Mouse (Mus musculus): Measurements from ENCODE around the gene Mbd5. TPM values are rescaled to one million over a fixed set of nuclear protein-coding genes. Genes with fewer than 3 reads are reported as not detected.

The Mbd5 gene
- polyA plus RNA-seq, 1 experiment from 2014 or later = 11.4 TPM

- Histone ChIP-seq H3K9me3 (ENCODE audit: low read length) (no peaks in the 10 kb centered on the region), H3K9ac (replicated peaks; ENCODE audit: low read depth) (no peak overlapping the region), H3K27ac (ENCODE audit: low read length) (no peak overlapping the region), H3K4me2 (replicated peaks; ENCODE audit: low read depth, low read length) (no peak overlapping the region), H3K4me3 (ENCODE audit: low read depth, low read length) (no peak overlapping the region), H3K27me3 (replicated peaks; ENCODE audit: insufficient read depth, low read length) (no peaks in the 10 kb centered on the region), H3K36me3 (ENCODE audit: insufficient read depth, low read length) (no peaks in the 10 kb centered on the region), H3K4me1 (ENCODE audit: insufficient read depth, low read depth, low read length) (no peaks in the 10 kb centered on the region)
- DNase-seq (ENCODE audit: low spot score) (no peak), ATAC-seq (no peak)
- 69% methylated on average over 2 of the region's 2 CpGs for WGBS
- TF ChIP-seq CTCF (IDR thresholded peaks at IDR 0.05) (no peak), EP300 (IDR thresholded peaks at IDR 0.05) (no peak)
These were observed 284.8 kb downstream of the Mbd5 start for GRCm38 (mm10) chr2:49234064-49234463.

GRCm38 (mm10) chr2:49241715-49242114 lies 292.4 kb downstream of the Mbd5 start:
- no peak for TF ChIP-seq CTCF (IDR thresholded peaks at IDR 0.05)
- TF ChIP-seq EP300 (IDR thresholded peaks at IDR 0.05) = no peak
- 79% methylated on average over 4 of the region's 4 CpGs for WGBS

GRCm38 (mm10) chr2:49264092-49264491 lies 314.8 kb downstream of the Mbd5 start:
- no peak for DNase-seq (ENCODE audit: low spot score)
- Histone ChIP-seq H3K4me3 (ENCODE audit: low read depth, low read length) (no peak overlapping the region), H3K27me3 (replicated peaks; ENCODE audit: insufficient read depth, low read length) (no peaks in the 10 kb centered on the region), H3K9me3 (ENCODE audit: low read length) (no peaks in the 10 kb centered on the region), H3K4me2 (replicated peaks; ENCODE audit: low read depth, low read length) (no peak overlapping the region), H3K36me3 (ENCODE audit: insufficient read depth, low read length) (no peaks in the 10 kb centered on the region), H3K27ac (ENCODE audit: low read length) (no peak overlapping the region), H3K9ac (replicated peaks; ENCODE audit: low read depth) (no peak overlapping the region), H3K4me1 (ENCODE audit: insufficient read depth, low read depth, low read length) (no peaks in the 10 kb centered on the region)
- no peak for ATAC-seq
- TF ChIP-seq EP300 (IDR thresholded peaks at IDR 0.05) (no peak), CTCF (IDR thresholded peaks at IDR 0.05) (no peak)
- 72% methylated on average over 2 of the region's 2 CpGs for WGBS

More at GRCm38 (mm10) chr2:49241715-49242114, 292.4 kb downstream of the Mbd5 start:
- ATAC-seq (no peak), DNase-seq (ENCODE audit: low spot score) (no peak)
- H3K9ac ChIP-seq (replicated peaks; ENCODE audit: low read depth) = no peak overlapping the region
- H3K4me1 ChIP-seq (ENCODE audit: insufficient read depth, low read depth, low read length) = no peaks in the 10 kb centered on the region
- no peaks in the 10 kb centered on the region for H3K27me3 ChIP-seq (replicated peaks; ENCODE audit: insufficient read depth, low read length)
- H3K9me3 ChIP-seq (ENCODE audit: low read length) = no peaks in the 10 kb centered on the region
- H3K4me2 ChIP-seq (replicated peaks; ENCODE audit: low read depth, low read length) = no peak overlapping the region
- H3K4me3 ChIP-seq (ENCODE audit: low read depth, low read length) = no peak overlapping the region
- H3K27ac ChIP-seq (ENCODE audit: low read length) = no peak overlapping the region
- H3K36me3 ChIP-seq (ENCODE audit: insufficient read depth, low read length) = no peaks in the 10 kb centered on the region

- ATAC-seq (no peak), DNase-seq (ENCODE audit: low spot score) (no peak)
- TF ChIP-seq EP300 (IDR thresholded peaks at IDR 0.05) (no peak), CTCF (IDR thresholded peaks at IDR 0.05) (no peak)
- H3K9ac ChIP-seq (replicated peaks; ENCODE audit: low read depth) = no peak overlapping the region
- H3K9me3 ChIP-seq (ENCODE audit: low read length) = no peaks in the 10 kb centered on the region
- no peak overlapping the region for H3K4me3 ChIP-seq (ENCODE audit: low read depth, low read length)
- 24% methylated on average over 11 of the region's 11 CpGs for WGBS
- no peaks in the 10 kb centered on the region for H3K4me1 ChIP-seq (ENCODE audit: insufficient read depth, low read depth, low read length)
- no peak overlapping the region for H3K27ac ChIP-seq (ENCODE audit: low read length)
- H3K27me3 ChIP-seq (replicated peaks; ENCODE audit: insufficient read depth, low read length) = no peaks in the 10 kb centered on the region
- H3K4me2 ChIP-seq (replicated peaks; ENCODE audit: low read depth, low read length) = no peak overlapping the region
- H3K36me3 ChIP-seq (ENCODE audit: insufficient read depth, low read length) = no peaks in the 10 kb centered on the region
These were observed 323.1 kb downstream of the Mbd5 start for GRCm38 (mm10) chr2:49272295-49272967.

- H3K4me1 ChIP-seq (ENCODE audit: insufficient read depth, low read depth, low read length) = no peaks in the 10 kb centered on the region
- no peak overlapping the region for H3K27ac ChIP-seq (ENCODE audit: low read length)
- WGBS = 83% methylated on average over 4 of the region's 4 CpGs
These were observed 326.9 kb downstream of the Mbd5 start for GRCm38 (mm10) chr2:49276017-49276722.

GRCm38 (mm10) chr2:49280496-49280895 lies 331.2 kb downstream of the Mbd5 start:
- Histone ChIP-seq H3K4me2 (replicated peaks; ENCODE audit: low read depth, low read length) (no peak overlapping the region), H3K9me3 (ENCODE audit: low read length) (no peaks in the 10 kb centered on the region), H3K27ac (ENCODE audit: low read length) (no peak overlapping the region), H3K4me3 (ENCODE audit: low read depth, low read length) (no peak overlapping the region), H3K27me3 (replicated peaks; ENCODE audit: insufficient read depth, low read length) (no peaks in the 10 kb centered on the region), H3K9ac (replicated peaks; ENCODE audit: low read depth) (no peak overlapping the region), H3K36me3 (ENCODE audit: insufficient read depth, low read length) (no peaks in the 10 kb centered on the region), H3K4me1 (ENCODE audit: insufficient read depth, low read depth, low read length) (no peaks in the 10 kb centered on the region)
- TF ChIP-seq CTCF (IDR thresholded peaks at IDR 0.05) (no peak), EP300 (IDR thresholded peaks at IDR 0.05) (no peak)
- ATAC-seq = no peak
- no peak for DNase-seq (ENCODE audit: low spot score)

More at GRCm38 (mm10) chr2:49276017-49276722, 326.9 kb downstream of the Mbd5 start:
- H3K27me3 ChIP-seq (replicated peaks; ENCODE audit: insufficient read depth, low read length) = no peaks in the 10 kb centered on the region
- H3K9me3 ChIP-seq (ENCODE audit: low read length) = no peaks in the 10 kb centered on the region
- no peak for TF ChIP-seq CTCF (IDR thresholded peaks at IDR 0.05)
- no peak for TF ChIP-seq EP300 (IDR thresholded peaks at IDR 0.05)
- H3K4me3 ChIP-seq (ENCODE audit: low read depth, low read length) = no peak overlapping the region
- DNase-seq (ENCODE audit: low spot score) (peak; percentile 22), ATAC-seq (no peak)
- no peak overlapping the region for H3K4me2 ChIP-seq (replicated peaks; ENCODE audit: low read depth, low read length)
- no peak overlapping the region for H3K9ac ChIP-seq (replicated peaks; ENCODE audit: low read depth)
- H3K36me3 ChIP-seq (ENCODE audit: insufficient read depth, low read length) = no peaks in the 10 kb centered on the region

Data from lung, postnatal 0 days (tissue).